Mouse (Mus musculus) small intestine, adult 2 months (tissue): ENCODE measurements around the gene Ccdc85b.
"Not testable (repeated sequence)": the region's sequence is repeated elsewhere in the genome, so short reads cannot be mapped to it uniquely, and the experiment has no call there.

Experiments
- CTCF ChIP-seq: fragments of 200-500 bp; IDR thresholded peaks from 2 replicates; pipeline ENCODE4 v1.5.1; 2012; ENCODE audit warnings: low read depth, mild to moderate bottlenecking, control low read depth, inconsistent platforms, low read length, moderate library complexity, mixed read lengths; ENCODE audit not compliant: insufficient replicate concordance, insufficient read length; ENCODE audit errors: extremely low read depth
- POLR2A ChIP-seq: fragments of 200-500 bp; IDR thresholded peaks from 2 replicates; pipeline ENCODE4 v1.6.1; 2012; ENCODE audit warnings: low read depth, mild to moderate bottlenecking, control low read depth, inconsistent platforms, low read length, moderate library complexity

GRCm38 (mm10) chr19:5493301-5493721 lies 35.6 kb upstream of the Ccdc85b start:
- TF ChIP-seq CTCF = peak; percentile 23; the same call in 1 of the 2 replicates
- TF ChIP-seq POLR2A = not testable (repeated sequence)
